Mouse (Mus musculus) megakaryocyte-erythroid progenitor cell, adult 5-6 weeks (primary cell): ENCODE data around the gene Prpf31. TPM values are rescaled to one million over a fixed set of nuclear protein-coding genes. Genes with fewer than 3 reads are reported as not detected.

Experiments used
- ATAC-seq: replicated peaks from 2 replicates; pipeline ENCODE4 v1.8.0; 2016; ENCODE audit warnings: mild to moderate bottlenecking, inconsistent platforms; ENCODE audit not compliant: severe bottlenecking, poor library complexity, low FRiP score, low TSS enrichment
- total RNA-seq, 2 experiments: library from RNA; stranded (forward) in 1 of 2; stranded (reverse) in 1 of 2; fragments of 200-1000, 215-1000 nt in 1 of 2; fragments of >200 nt in 1 of 2; fragmentation: Nextera tagmentation in 1 of 2; gene quantifications; 2 replicates each; pipeline ENCODE4 v1.2.3; 2014 to 2017

The Prpf31 gene
- total RNA-seq, 2 experiments from 2014 or later = 53.7 to 128 TPM

DNA sequence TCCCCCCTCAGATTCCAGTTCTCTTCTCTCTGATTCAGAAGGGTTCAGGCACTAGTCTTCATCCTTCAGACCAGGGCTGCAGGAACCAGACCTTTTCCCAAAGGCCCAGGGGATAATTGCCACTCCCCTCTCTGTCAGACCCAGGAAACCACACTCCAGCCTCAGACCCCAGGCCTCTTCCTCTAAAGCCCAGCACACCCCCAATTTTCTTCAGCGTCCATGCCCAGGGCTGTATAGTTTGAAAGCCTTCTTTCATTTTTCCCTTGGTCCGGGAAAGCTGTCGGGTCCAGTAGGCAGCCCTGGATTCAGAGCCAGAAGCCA is 45.4 kb downstream of the Prpf31 start:
- ATAC-seq = no peak

DNA sequence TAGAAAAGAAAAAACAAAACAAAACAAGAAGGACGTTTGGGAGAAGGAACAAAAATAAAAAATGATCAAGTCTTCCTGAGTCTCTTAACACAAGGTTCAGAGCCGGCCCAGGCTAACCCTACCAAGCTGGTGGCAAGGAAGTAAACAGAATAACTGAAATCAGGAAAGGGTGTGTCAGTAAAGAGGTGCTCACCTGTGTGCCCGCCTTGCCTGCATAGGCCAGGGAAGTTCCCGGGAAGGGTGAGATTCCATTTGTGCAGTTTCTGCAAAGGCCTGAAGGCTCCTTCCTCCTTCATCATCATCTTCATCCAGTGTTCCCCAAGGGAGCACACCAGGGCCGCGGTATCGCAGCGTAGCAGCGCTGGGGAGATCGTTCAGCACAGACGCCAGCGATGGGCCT is 46.6 kb downstream of the Prpf31 start:
- ATAC-seq = no peak

DNA sequence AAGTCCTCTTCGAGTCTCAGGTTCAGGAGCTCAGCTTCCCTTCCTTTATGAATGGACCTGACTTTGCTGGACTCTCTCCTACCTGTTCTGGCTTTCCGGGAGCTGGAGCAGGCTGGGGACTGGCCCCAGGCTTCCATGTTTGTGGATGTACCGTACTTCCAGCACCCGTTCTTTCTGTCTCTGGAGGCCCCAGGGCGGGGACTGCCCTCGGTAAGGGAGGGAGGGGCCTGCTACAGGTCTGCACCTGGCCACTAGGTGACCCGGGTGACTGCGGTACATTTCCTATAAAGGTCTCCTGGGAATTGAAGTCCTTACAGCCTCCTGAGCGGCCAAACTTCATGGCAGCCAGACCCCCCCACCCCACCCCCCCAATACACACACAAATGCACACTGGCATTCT is 47.6 kb downstream of the Prpf31 start, which contains the start of gene Tmc4:
Tmc4 (minus strand) TSS at position 212 of the 400 bp plus-strand sequence.
- no peak for ATAC-seq

GRCm38 (mm10) chr7:3683908-3684550 is 54.2 kb downstream of the Prpf31 start:
- ATAC-seq = no peak

- ATAC-seq = no peak
Measured at GRCm38 (mm10) chr7:3684698-3685097, 54.9 kb downstream of the Prpf31 start.

DNA sequence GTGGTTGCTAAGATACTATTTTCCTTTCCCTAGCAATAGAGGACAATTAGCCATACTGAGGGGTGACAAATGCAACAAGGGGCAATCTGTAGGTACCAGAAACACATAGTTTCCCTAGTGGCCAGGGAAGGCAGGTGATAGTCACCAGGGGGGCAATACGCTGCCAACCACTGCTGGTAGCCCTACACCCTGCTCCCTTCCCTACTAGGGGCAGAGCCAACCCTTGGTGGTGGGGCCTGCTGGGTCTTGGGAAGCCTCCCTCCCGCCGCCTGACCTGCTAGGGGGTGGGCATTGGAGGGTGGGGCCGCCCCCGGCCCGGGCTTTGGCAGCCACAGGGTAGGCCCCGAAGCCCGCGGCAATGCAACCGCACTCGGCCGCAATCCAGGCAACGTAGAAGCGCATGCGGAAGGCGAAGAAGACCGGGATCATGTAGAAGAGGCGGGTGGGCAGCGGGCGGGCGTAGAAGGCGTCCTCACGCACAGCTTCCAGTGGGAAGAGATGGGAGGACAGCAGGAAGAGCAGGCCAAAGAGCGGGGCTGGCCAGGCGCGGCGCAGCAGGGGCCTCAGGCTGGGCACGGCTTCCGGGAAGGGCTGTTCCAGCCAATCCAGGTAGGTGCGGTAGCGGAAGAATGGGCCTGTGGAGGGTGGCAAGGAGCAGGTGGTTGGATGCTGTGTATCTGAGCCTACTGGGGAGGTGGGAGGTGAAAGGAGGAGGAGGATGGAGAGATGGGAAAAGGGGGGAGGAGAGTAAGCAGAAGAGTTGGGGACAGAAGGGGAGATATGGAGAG is 55.8 kb downstream of the Prpf31 start:
- no peak for ATAC-seq

DNA sequence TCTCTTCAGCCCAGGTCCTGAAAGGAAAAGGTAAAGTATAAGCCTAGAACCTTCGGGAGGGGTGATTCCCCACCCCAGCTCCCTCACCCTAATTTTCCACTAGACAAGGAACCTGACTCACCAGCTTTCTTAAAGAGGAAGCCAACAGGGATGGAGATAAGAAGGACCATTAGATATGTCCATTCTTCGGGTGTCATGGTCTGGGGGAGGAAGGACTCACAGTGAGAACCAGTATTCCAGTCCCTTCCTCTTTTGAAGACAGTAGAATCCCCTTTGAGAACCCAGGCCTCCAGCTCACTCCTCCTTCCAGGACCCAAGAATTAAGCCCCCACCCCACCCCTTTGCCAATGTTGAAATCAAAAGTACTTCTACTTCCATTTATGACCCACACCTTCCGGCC is 62.1 kb downstream of the Prpf31 start:
- ATAC-seq = no peak

Other genes starting within 250 kb of the Prpf31 start
- gene Cacng8, start 239.3 kb upstream of the Prpf31 start, total RNA-seq (2014; fragmentation: Nextera tagmentation) = not detected in 2 replicates
- gene Cacng8, start 239.3 kb upstream of the Prpf31 start, total RNA-seq (2017) = not detected in 2 replicates
- gene Cacng6, start 205.8 kb upstream of the Prpf31 start, total RNA-seq (2014; fragmentation: Nextera tagmentation) = not detected in 2 replicates
- not detected in 2 replicates for gene Cacng6, start 205.8 kb upstream of the Prpf31 start, total RNA-seq (2017)
- 1.2 TPM in 1 of 2 replicates, not detected in the other for gene Tarm1, start 127.4 kb upstream of the Prpf31 start, total RNA-seq (2014; fragmentation: Nextera tagmentation)
- 0.19 TPM in 1 of 2 replicates, not detected in the other for gene Tarm1, start 127.4 kb upstream of the Prpf31 start, total RNA-seq (2017)
- not detected in 2 replicates for gene Oscar, start 13.8 kb upstream of the Prpf31 start, total RNA-seq (2014; fragmentation: Nextera tagmentation)
- not detected in 2 replicates for gene Oscar, start 13.8 kb upstream of the Prpf31 start, total RNA-seq (2017)
- 427 and 468 TPM in 2 replicates for gene Ndufa3, start 12.6 kb upstream of the Prpf31 start, total RNA-seq (2014; fragmentation: Nextera tagmentation)
- gene Ndufa3, start 12.6 kb upstream of the Prpf31 start, total RNA-seq (2017) = 170 and 216 TPM in 2 replicates
- gene Tfpt, start 56 bp upstream of the Prpf31 start, total RNA-seq (2014; fragmentation: Nextera tagmentation) = 17.6 and 26.3 TPM in 2 replicates
- gene Tfpt, start 56 bp upstream of the Prpf31 start, total RNA-seq (2017) = 38.1 and 45.9 TPM in 2 replicates
- gene Cnot3, start 15.3 kb downstream of the Prpf31 start, total RNA-seq (2014; fragmentation: Nextera tagmentation) = 117 and 166 TPM in 2 replicates
- gene Cnot3, start 15.3 kb downstream of the Prpf31 start, total RNA-seq (2017) = 21.2 and 47.8 TPM in 2 replicates
- 5.5 and 8.1 TPM in 2 replicates for gene Leng1, start 35.9 kb downstream of the Prpf31 start, total RNA-seq (2014; fragmentation: Nextera tagmentation)
- gene Leng1, start 35.9 kb downstream of the Prpf31 start, total RNA-seq (2017) = 7.1 and 15.2 TPM in 2 replicates
- 10.8 and 19.5 TPM in 2 replicates for gene Tmc4, start 47.6 kb downstream of the Prpf31 start, total RNA-seq (2014; fragmentation: Nextera tagmentation)
- 1.7 and 8.6 TPM in 2 replicates for gene Tmc4, start 47.6 kb downstream of the Prpf31 start, total RNA-seq (2017)
- gene Tsen34, start 62.9 kb downstream of the Prpf31 start, total RNA-seq (2014; fragmentation: Nextera tagmentation) = 6.6 and 9.5 TPM in 2 replicates
- gene Tsen34, start 62.9 kb downstream of the Prpf31 start, total RNA-seq (2017) = 10.3 and 18.2 TPM in 2 replicates
- 20.2 and 26.7 TPM in 2 replicates for gene Mboat7, start 63.5 kb downstream of the Prpf31 start, total RNA-seq (2014; fragmentation: Nextera tagmentation)
- gene Mboat7, start 63.5 kb downstream of the Prpf31 start, total RNA-seq (2017) = 8.5 and 18.9 TPM in 2 replicates
- 3,542 and 4,029 TPM in 2 replicates for gene Rps9, start 74.0 kb downstream of the Prpf31 start, total RNA-seq (2014; fragmentation: Nextera tagmentation)
- 1,380 and 1,558 TPM in 2 replicates for gene Rps9, start 74.0 kb downstream of the Prpf31 start, total RNA-seq (2017)
- 0.69 TPM in 1 of 2 replicates, not detected in the other for gene Pirb, start 90.4 kb downstream of the Prpf31 start, total RNA-seq (2014; fragmentation: Nextera tagmentation)
- gene Pirb, start 90.4 kb downstream of the Prpf31 start, total RNA-seq (2017) = 1.5 TPM in 1 of 2 replicates, not detected in the other
- gene Gm15448, start 195.7 kb downstream of the Prpf31 start, total RNA-seq (2014; fragmentation: Nextera tagmentation) = not detected in 2 replicates
- gene Gm15448, start 195.7 kb downstream of the Prpf31 start, total RNA-seq (2017) = 1.4 TPM in 1 of 2 replicates, not detected in the other
- not detected in 2 replicates for gene Pira2, start 215.1 kb downstream of the Prpf31 start, total RNA-seq (2014; fragmentation: Nextera tagmentation)
- gene Pira2, start 215.1 kb downstream of the Prpf31 start, total RNA-seq (2017) = 0.19 TPM in 1 of 2 replicates, not detected in the other